Mouse (Mus musculus) thymus, postnatal 36 days (tissue): ENCODE data around the gene Wapl.

Source experiments
- DNase-seq, 2 experiments: peaks; one replicate each; pipeline ENCODE4 v3.0.0; 2022; ENCODE audit warnings: mixed read lengths in 2 of 2

The Wapl gene

GRCm38 (mm10) chr14:34673395-34674228 is at the start of gene Wapl:
Gene Wapl, plus strand, starts transcription at chr14:34673928.
- DNase-seq = peak; percentile 94 to 95

GRCm38 (mm10) chr14:34626824-34627223 is 46.9 kb upstream of the Wapl start:
- DNase-seq = no peak

GRCm38 (mm10) chr14:34632722-34633448 is 40.8 kb upstream of the Wapl start:
- peak in 1 of 2 experiments; percentile 18 for DNase-seq

- DNase-seq = no peak
Measured at GRCm38 (mm10) chr14:34635192-34635591, 38.5 kb upstream of the Wapl start.

- DNase-seq = no peak
Measured at GRCm38 (mm10) chr14:34635721-34636120, 38.0 kb upstream of the Wapl start.

- DNase-seq = no peak
Measured at GRCm38 (mm10) chr14:34644140-34644539, 29.6 kb upstream of the Wapl start.

GRCm38 (mm10) chr14:34647870-34648475 is 25.8 kb upstream of the Wapl start:
- DNase-seq = no peak

GRCm38 (mm10) chr14:34657131-34657530 is 16.6 kb upstream of the Wapl start:
- DNase-seq = no peak

GRCm38 (mm10) chr14:34660351-34660787 is 13.4 kb upstream of the Wapl start:
- DNase-seq = peak; percentile 65 to 68

GRCm38 (mm10) chr14:34660788-34661591 is 12.7 kb upstream of the Wapl start:
- DNase-seq = peak; percentile 52 to 55

- DNase-seq = peak; percentile 82 to 85
Measured at GRCm38 (mm10) chr14:34661621-34662477, 11.9 kb upstream of the Wapl start.

GRCm38 (mm10) chr14:34662478-34662826 is 11.3 kb upstream of the Wapl start:
- DNase-seq = no peak

- no peak for DNase-seq
Measured at GRCm38 (mm10) chr14:34663381-34663780, 10.3 kb upstream of the Wapl start.

- DNase-seq = no peak
Measured at GRCm38 (mm10) chr14:34669082-34669481, 4.6 kb upstream of the Wapl start.

GRCm38 (mm10) chr14:34670256-34670655 is 3.5 kb upstream of the Wapl start:
- no peak for DNase-seq

- DNase-seq = peak; percentile 68 to 76
Measured at GRCm38 (mm10) chr14:34674229-34674791, 582 bp downstream of the Wapl start.

GRCm38 (mm10) chr14:34674932-34675331 is 1.2 kb downstream of the Wapl start:
- no peak for DNase-seq

- no peak for DNase-seq
Measured at GRCm38 (mm10) chr14:34675347-34675865, 1.7 kb downstream of the Wapl start.

- no peak for DNase-seq
Measured at GRCm38 (mm10) chr14:34680815-34681214, 7.1 kb downstream of the Wapl start.

- no peak for DNase-seq
Measured at GRCm38 (mm10) chr14:34684989-34685388, 11.3 kb downstream of the Wapl start.

- DNase-seq = no peak
Measured at GRCm38 (mm10) chr14:34693970-34694369, 20.2 kb downstream of the Wapl start.
